Mouse (Mus musculus): ENCODE results near the gene Angpt4. TPM values are rescaled to one million over a fixed set of nuclear protein-coding genes. Genes with fewer than 3 reads are reported as not detected.

The Angpt4 gene
- polyA plus RNA-seq, 1 experiment from 2014 or later, result 0.81 TPM

GRCm38 (mm10) chr2:151907020-151907419, 4.0 kb upstream of the Angpt4 start:
- Histone ChIP-seq H3K27me3 (ENCODE audit: control insufficient read depth, insufficient read depth, low read length) (no peaks in the 10 kb centered on the region), H3K4me1 (ENCODE audit: control insufficient read depth, insufficient read depth, low read length) (peaks cover 5% of the 10 kb centered on the region), H3K36me3 (ENCODE audit: control insufficient read depth, insufficient read depth, low read length) (no peaks in the 10 kb centered on the region), H3K4me3 (replicated peaks; ENCODE audit: low read length) (no peak overlapping the region), H3K9me3 (replicated peaks; ENCODE audit: control insufficient read depth, low read length) (no peaks in the 10 kb centered on the region), H3K9ac (ENCODE audit: low read length) (no peak overlapping the region), H3K4me2 (ENCODE audit: low read depth, low read length) (no peak overlapping the region), H3K27ac (ENCODE audit: low read length) (no peak overlapping the region)
- 51% methylated on average over 2 of the region's 2 CpGs for WGBS
- ATAC-seq (ENCODE audit: insufficient read depth, low FRiP score), result no peak

- Histone ChIP-seq H3K27me3 (ENCODE audit: control insufficient read depth, insufficient read depth, low read length) (no peaks in the 10 kb centered on the region), H3K4me2 (ENCODE audit: low read depth, low read length) (no peak overlapping the region), H3K9ac (ENCODE audit: low read length) (no peak overlapping the region), H3K9me3 (replicated peaks; ENCODE audit: control insufficient read depth, low read length) (no peaks in the 10 kb centered on the region), H3K36me3 (ENCODE audit: control insufficient read depth, insufficient read depth, low read length) (no peaks in the 10 kb centered on the region), H3K4me3 (replicated peaks; ENCODE audit: low read length) (no peak overlapping the region), H3K4me1 (ENCODE audit: control insufficient read depth, insufficient read depth, low read length) (peaks cover 5% of the 10 kb centered on the region), H3K27ac (ENCODE audit: low read length) (no peak overlapping the region)
- 73% methylated on average over 3 of the region's 3 CpGs for WGBS
- ATAC-seq (ENCODE audit: insufficient read depth, low FRiP score), result no peak
These were observed 1.6 kb upstream of the Angpt4 start for GRCm38 (mm10) chr2:151909386-151909785.

- H3K36me3 ChIP-seq (ENCODE audit: control insufficient read depth, insufficient read depth, low read length), result no peaks in the 10 kb centered on the region
- WGBS, result 45% methylated on average over 5 of the region's 5 CpGs
- H3K27me3 ChIP-seq (ENCODE audit: control insufficient read depth, insufficient read depth, low read length), result no peaks in the 10 kb centered on the region
- no peak overlapping the region for H3K4me3 ChIP-seq (replicated peaks; ENCODE audit: low read length)
- no peak; the same call in 1 of the 2 replicates for ATAC-seq (ENCODE audit: insufficient read depth, low FRiP score)
- H3K9ac ChIP-seq (ENCODE audit: low read length), result 0 out of 2 replicates have a peak overlapping the region, but pooled peaks have one; percentile 2
- H3K4me1 ChIP-seq (ENCODE audit: control insufficient read depth, insufficient read depth, low read length), result peaks cover 5% of the 10 kb centered on the region
- H3K4me2 ChIP-seq (ENCODE audit: low read depth, low read length), result no peak overlapping the region
- H3K27ac ChIP-seq (ENCODE audit: low read length), result peak overlapping the region; percentile 8; the same call in 1 of the 2 replicates
- H3K9me3 ChIP-seq (replicated peaks; ENCODE audit: control insufficient read depth, low read length), result no peaks in the 10 kb centered on the region
These were observed 512 bp upstream of the Angpt4 start for GRCm38 (mm10) chr2:151910498-151910897.

- WGBS, result 76% methylated on average over 3 of the region's 3 CpGs
- no peak for ATAC-seq (ENCODE audit: insufficient read depth, low FRiP score)
- no peak overlapping the region for H3K4me2 ChIP-seq (ENCODE audit: low read depth, low read length)
These were observed 741 bp downstream of the Angpt4 start for GRCm38 (mm10) chr2:151911751-151912150.

GRCm38 (mm10) chr2:151914120-151914519, 3.1 kb downstream of the Angpt4 start:
- Histone ChIP-seq H3K36me3 (ENCODE audit: control insufficient read depth, insufficient read depth, low read length) (no peaks in the 10 kb centered on the region), H3K27ac (ENCODE audit: low read length) (no peak overlapping the region), H3K9me3 (replicated peaks; ENCODE audit: control insufficient read depth, low read length) (no peaks in the 10 kb centered on the region), H3K9ac (ENCODE audit: low read length) (no peak overlapping the region), H3K27me3 (ENCODE audit: control insufficient read depth, insufficient read depth, low read length) (no peaks in the 10 kb centered on the region), H3K4me3 (replicated peaks; ENCODE audit: low read length) (no peak overlapping the region), H3K4me2 (ENCODE audit: low read depth, low read length) (no peak overlapping the region), H3K4me1 (ENCODE audit: control insufficient read depth, insufficient read depth, low read length) (peaks cover 17% of the 10 kb centered on the region)
- ATAC-seq (ENCODE audit: insufficient read depth, low FRiP score), result no peak
- 75% methylated on average over 5 of the region's 5 CpGs for WGBS

More at GRCm38 (mm10) chr2:151911751-151912150, 741 bp downstream of the Angpt4 start:
- Histone ChIP-seq H3K36me3 (ENCODE audit: control insufficient read depth, insufficient read depth, low read length) (no peaks in the 10 kb centered on the region), H3K9ac (ENCODE audit: low read length) (no peak overlapping the region), H3K4me1 (ENCODE audit: control insufficient read depth, insufficient read depth, low read length) (peaks cover 13% of the 10 kb centered on the region), H3K27ac (ENCODE audit: low read length) (no peak overlapping the region), H3K4me3 (replicated peaks; ENCODE audit: low read length) (no peak overlapping the region), H3K9me3 (replicated peaks; ENCODE audit: control insufficient read depth, low read length) (no peaks in the 10 kb centered on the region), H3K27me3 (ENCODE audit: control insufficient read depth, insufficient read depth, low read length) (no peaks in the 10 kb centered on the region)

GRCm38 (mm10) chr2:151915111-151915510, 4.1 kb downstream of the Angpt4 start:
- H3K4me1 ChIP-seq (ENCODE audit: control insufficient read depth, insufficient read depth, low read length), result peaks cover 17% of the 10 kb centered on the region
- no peak overlapping the region for H3K27ac ChIP-seq (ENCODE audit: low read length)
- WGBS, result 27% methylated on average over 2 of the region's 2 CpGs

GRCm38 (mm10) chr2:151916061-151916831, 5.2 kb downstream of the Angpt4 start:
- Histone ChIP-seq H3K4me1 (ENCODE audit: control insufficient read depth, insufficient read depth, low read length) (peaks cover 14% of the 10 kb centered on the region), H3K9me3 (replicated peaks; ENCODE audit: control insufficient read depth, low read length) (no peaks in the 10 kb centered on the region), H3K4me3 (replicated peaks; ENCODE audit: low read length) (no peak overlapping the region), H3K36me3 (ENCODE audit: control insufficient read depth, insufficient read depth, low read length) (no peaks in the 10 kb centered on the region), H3K27ac (ENCODE audit: low read length) (no peak overlapping the region), H3K27me3 (ENCODE audit: control insufficient read depth, insufficient read depth, low read length) (no peaks in the 10 kb centered on the region), H3K4me2 (ENCODE audit: low read depth, low read length) (no peak overlapping the region), H3K9ac (ENCODE audit: low read length) (no peak overlapping the region)
- WGBS, result 35% methylated on average over 13 of the region's 13 CpGs
- no peak for ATAC-seq (ENCODE audit: insufficient read depth, low FRiP score)

More at GRCm38 (mm10) chr2:151915111-151915510, 4.1 kb downstream of the Angpt4 start:
- no peaks in the 10 kb centered on the region for H3K9me3 ChIP-seq (replicated peaks; ENCODE audit: control insufficient read depth, low read length)
- H3K4me2 ChIP-seq (ENCODE audit: low read depth, low read length), result no peak overlapping the region
- ATAC-seq (ENCODE audit: insufficient read depth, low FRiP score), result no peak
- no peaks in the 10 kb centered on the region for H3K27me3 ChIP-seq (ENCODE audit: control insufficient read depth, insufficient read depth, low read length)
- no peak overlapping the region for H3K4me3 ChIP-seq (replicated peaks; ENCODE audit: low read length)
- H3K9ac ChIP-seq (ENCODE audit: low read length), result no peak overlapping the region
- H3K36me3 ChIP-seq (ENCODE audit: control insufficient read depth, insufficient read depth, low read length), result no peaks in the 10 kb centered on the region

- Histone ChIP-seq H3K9me3 (replicated peaks; ENCODE audit: control insufficient read depth, low read length) (no peaks in the 10 kb centered on the region), H3K9ac (ENCODE audit: low read length) (no peak overlapping the region), H3K27ac (ENCODE audit: low read length) (no peak overlapping the region), H3K4me1 (ENCODE audit: control insufficient read depth, insufficient read depth, low read length) (0 out of 2 replicates have a peak, but pooled peaks cover 12% of the 10 kb centered on the region), H3K4me3 (replicated peaks; ENCODE audit: low read length) (no peak overlapping the region), H3K36me3 (ENCODE audit: control insufficient read depth, insufficient read depth, low read length) (no peaks in the 10 kb centered on the region), H3K27me3 (ENCODE audit: control insufficient read depth, insufficient read depth, low read length) (no peaks in the 10 kb centered on the region), H3K4me2 (ENCODE audit: low read depth, low read length) (no peak overlapping the region)
- 45% methylated on average over 9 of the region's 9 CpGs for WGBS
- 0 out of 2 replicates have a peak, but pooled peaks have one; percentile 35 for ATAC-seq (ENCODE audit: insufficient read depth, low FRiP score)
These were observed 8.1 kb downstream of the Angpt4 start for GRCm38 (mm10) chr2:151919140-151919539.

GRCm38 (mm10) chr2:151921068-151921467, 10.1 kb downstream of the Angpt4 start:
- WGBS, result 58% methylated on average over 8 of the region's 8 CpGs
- 0 out of 2 replicates have a peak, but pooled peaks cover 8% of the 10 kb centered on the region for H3K4me1 ChIP-seq (ENCODE audit: control insufficient read depth, insufficient read depth, low read length)
- no peaks in the 10 kb centered on the region for H3K36me3 ChIP-seq (ENCODE audit: control insufficient read depth, insufficient read depth, low read length)
- no peak overlapping the region for H3K9ac ChIP-seq (ENCODE audit: low read length)
- no peak for ATAC-seq (ENCODE audit: insufficient read depth, low FRiP score)
- H3K27me3 ChIP-seq (ENCODE audit: control insufficient read depth, insufficient read depth, low read length), result no peaks in the 10 kb centered on the region
- no peak overlapping the region for H3K4me3 ChIP-seq (replicated peaks; ENCODE audit: low read length)
- H3K4me2 ChIP-seq (ENCODE audit: low read depth, low read length), result no peak overlapping the region
- no peaks in the 10 kb centered on the region for H3K9me3 ChIP-seq (replicated peaks; ENCODE audit: control insufficient read depth, low read length)
- no peak overlapping the region for H3K27ac ChIP-seq (ENCODE audit: low read length)
